Mouse (Mus musculus) limb, embryonic 12.5 days (tissue): ENCODE data around the gene Lrrn3. TPM values are rescaled to one million over a fixed set of nuclear protein-coding genes. Genes with fewer than 3 reads are reported as not detected.

Source experiments
- ATAC-seq: fragments of 200-750 bp; cut with Nextera tagmentation; 2 replicates; pipeline ENCODE4 v1.8.0; 2017; ENCODE audit warnings: low read depth, moderate TSS enrichment; ENCODE audit not compliant: insufficient number of reproducible peaks, insufficient read depth, low FRiP score, low TSS enrichment
- H3K27ac ChIP-seq: fragments of 300-500 bp; sonication (generic); 2 replicates; pipeline ENCODE4 v1.5.1; 2016; ENCODE audit warnings: mild to moderate bottlenecking, moderate library complexity
- H3K27me3 ChIP-seq: fragments of 300-500 bp; sonication (generic); 2 replicates; pipeline ENCODE4 v1.6.1; 2016; ENCODE audit warnings: mild to moderate bottlenecking, moderate library complexity
- H3K36me3 ChIP-seq: fragments of 300-500 bp; sonication (generic); 2 replicates; pipeline ENCODE4 v1.6.1; 2016; ENCODE audit warnings: mild to moderate bottlenecking, moderate library complexity
- H3K4me1 ChIP-seq: fragments of 300-500 bp; sonication (generic); replicated peaks from 2 replicates; pipeline ENCODE4 v1.6.1; 2016
- H3K4me2 ChIP-seq: fragments of 300-500 bp; sonication (generic); 2 replicates; pipeline ENCODE4 v1.6.1; 2016; ENCODE audit warnings: mild to moderate bottlenecking, moderate library complexity
- H3K4me3 ChIP-seq: fragments of 300-500 bp; sonication (generic); replicated peaks from 2 replicates; pipeline ENCODE4 v1.5.1; 2016; ENCODE audit warnings: mild to moderate bottlenecking
- H3K9ac ChIP-seq: fragments of 300-500 bp; sonication (generic); replicated peaks from 2 replicates; pipeline ENCODE4 v1.6.1; 2016; ENCODE audit warnings: mild to moderate bottlenecking, moderate library complexity
- H3K9me3 ChIP-seq: fragments of 300-500 bp; sonication (generic); 2 replicates; pipeline ENCODE4 v1.6.1; 2016; ENCODE audit warnings: mild to moderate bottlenecking, moderate library complexity
- WGBS: fragments of 180-500 bp; shearing (Covaris S2); methylation state at CpG from one replicate; pipeline ENCODE4 v1.1.7; 2016; 5-methylcytosine and 5-hydroxymethylcytosine counted together
- polyA plus RNA-seq: library from polyadenylated mRNA; unstranded; fragments of >200 nt; fragmentation: Nextera tagmentation; extraction: Ambion mirVana; gene quantifications from 2 replicates; pipeline ENCODE4 v1.2.1, GENCODE M21; 2016

The Lrrn3 gene
- polyA plus RNA-seq, 1 experiment from 2014 or later, result 8.9 TPM

GRCm38 (mm10) chr12:41485512-41486215, 567 bp downstream of the Lrrn3 start:
- no peak overlapping the region for H3K27ac ChIP-seq
- peak overlapping the region; percentile 41 for H3K4me3 ChIP-seq
- no peaks in the 10 kb centered on the region for H3K36me3 ChIP-seq
- WGBS, result 19% methylated on average over 12 of the region's 12 CpGs
- H3K27me3 ChIP-seq, result no peaks in the 10 kb centered on the region; the same call in 1 of the 2 replicates
- H3K9me3 ChIP-seq, result no peaks in the 10 kb centered on the region
- H3K4me1 ChIP-seq, result peaks cover 30% of the 10 kb centered on the region
- peak overlapping the region; percentile 51 for H3K9ac ChIP-seq
- H3K4me2 ChIP-seq, result peak overlapping the region; percentile 63
- ATAC-seq, result no peak; the same call in 1 of the 2 replicates

GRCm38 (mm10) chr12:41484689-41485511, 1.3 kb downstream of the Lrrn3 start:
- Histone ChIP-seq H3K4me3 (peak overlapping the region; percentile 41), H3K9me3 (no peaks in the 10 kb centered on the region), H3K4me1 (peaks cover 30% of the 10 kb centered on the region), H3K36me3 (no peaks in the 10 kb centered on the region), H3K4me2 (peak overlapping the region; percentile 63), H3K9ac (peak overlapping the region; percentile 51), H3K27ac (no peak overlapping the region), H3K27me3 (no peaks in the 10 kb centered on the region; the same call in 1 of the 2 replicates)
- WGBS, result 21% methylated on average over 16 of the region's 16 CpGs
- no peak for ATAC-seq

- 13% methylated on average over 23 of the region's 23 CpGs for WGBS
- ATAC-seq, result no peak
- H3K4me2 ChIP-seq, result peak overlapping the region; percentile 63
- peak overlapping the region; percentile 31; the same call in 1 of the 2 replicates for H3K9ac ChIP-seq
- peaks cover 30% of the 10 kb centered on the region for H3K4me1 ChIP-seq
- no peaks in the 10 kb centered on the region for H3K9me3 ChIP-seq
- H3K27me3 ChIP-seq, result no peaks in the 10 kb centered on the region; the same call in 1 of the 2 replicates
- H3K4me3 ChIP-seq, result peak overlapping the region; percentile 41
- H3K27ac ChIP-seq, result 0 out of 2 replicates have a peak overlapping the region, but pooled peaks have one; percentile 29
- H3K36me3 ChIP-seq, result no peaks in the 10 kb centered on the region
Measured at GRCm38 (mm10) chr12:41483593-41484451, 2.4 kb downstream of the Lrrn3 start.

GRCm38 (mm10) chr12:41483091-41483592, 3.1 kb downstream of the Lrrn3 start:
- H3K9ac ChIP-seq, result peak overlapping the region; percentile 31; the same call in 1 of the 2 replicates

GRCm38 (mm10) chr12:41481486-41481885, 4.7 kb downstream of the Lrrn3 start:
- no peak overlapping the region for H3K9ac ChIP-seq
- no peaks in the 10 kb centered on the region for H3K9me3 ChIP-seq
- H3K36me3 ChIP-seq, result no peaks in the 10 kb centered on the region
- no peak overlapping the region for H3K4me2 ChIP-seq
- WGBS, result 72% methylated on average over 2 of the region's 2 CpGs
- H3K27me3 ChIP-seq, result no peaks in the 10 kb centered on the region; the same call in 1 of the 2 replicates
- ATAC-seq, result no peak
- H3K4me3 ChIP-seq, result no peak overlapping the region
- peaks cover 30% of the 10 kb centered on the region for H3K4me1 ChIP-seq
- H3K27ac ChIP-seq, result no peak overlapping the region

More at GRCm38 (mm10) chr12:41483091-41483592, 3.1 kb downstream of the Lrrn3 start:
- Histone ChIP-seq H3K27ac (no peak overlapping the region), H3K9me3 (no peaks in the 10 kb centered on the region), H3K27me3 (no peaks in the 10 kb centered on the region; the same call in 1 of the 2 replicates), H3K4me1 (peaks cover 30% of the 10 kb centered on the region), H3K4me3 (peak overlapping the region; percentile 41), H3K4me2 (peak overlapping the region; percentile 63), H3K36me3 (no peaks in the 10 kb centered on the region)
- ATAC-seq, result no peak
- WGBS, result 81% methylated on average over 5 of the region's 5 CpGs

GRCm38 (mm10) chr12:41469096-41469801, 17.0 kb downstream of the Lrrn3 start:
- Histone ChIP-seq H3K4me1 (no peaks in the 10 kb centered on the region), H3K4me2 (no peak overlapping the region), H3K9me3 (no peaks in the 10 kb centered on the region), H3K36me3 (no peaks in the 10 kb centered on the region), H3K27ac (no peak overlapping the region), H3K27me3 (no peaks in the 10 kb centered on the region), H3K9ac (no peak overlapping the region), H3K4me3 (no peak overlapping the region)
- ATAC-seq, result no peak
- 73% methylated on average over 6 of the region's 6 CpGs for WGBS

- Histone ChIP-seq H3K27ac (no peak overlapping the region), H3K4me2 (no peak overlapping the region), H3K4me3 (no peak overlapping the region), H3K27me3 (no peaks in the 10 kb centered on the region), H3K9ac (no peak overlapping the region), H3K9me3 (no peaks in the 10 kb centered on the region), H3K4me1 (no peaks in the 10 kb centered on the region), H3K36me3 (no peaks in the 10 kb centered on the region)
- WGBS, result 93% methylated on average over 3 of the region's 3 CpGs
- ATAC-seq, result no peak
Measured at GRCm38 (mm10) chr12:41468374-41468991, 17.7 kb downstream of the Lrrn3 start.

- Histone ChIP-seq H3K36me3 (no peaks in the 10 kb centered on the region), H3K9ac (no peak overlapping the region), H3K4me3 (no peak overlapping the region), H3K4me1 (peaks cover 23% of the 10 kb centered on the region), H3K4me2 (no peak overlapping the region), H3K9me3 (no peaks in the 10 kb centered on the region), H3K27ac (no peak overlapping the region), H3K27me3 (no peaks in the 10 kb centered on the region)
- 23% methylated on average over 4 of the region's 4 CpGs for WGBS
- ATAC-seq, result peak; percentile 66; the same call in 1 of the 2 replicates
Measured at GRCm38 (mm10) chr12:41438446-41438845, 47.8 kb downstream of the Lrrn3 start.

- Histone ChIP-seq H3K4me1 (peaks cover 21% of the 10 kb centered on the region), H3K36me3 (no peaks in the 10 kb centered on the region)
- 81% methylated on average over 5 of the region's 5 CpGs for WGBS
Measured at GRCm38 (mm10) chr12:41436206-41436985, 49.8 kb downstream of the Lrrn3 start.

More at GRCm38 (mm10) chr12:41436206-41436985, 49.8 kb downstream of the Lrrn3 start:
- ATAC-seq, result no peak
- H3K4me3 ChIP-seq, result no peak overlapping the region
- no peak overlapping the region for H3K9ac ChIP-seq
- no peak overlapping the region for H3K4me2 ChIP-seq
- no peak overlapping the region for H3K27ac ChIP-seq
- H3K27me3 ChIP-seq, result no peaks in the 10 kb centered on the region
- H3K9me3 ChIP-seq, result no peaks in the 10 kb centered on the region
